Mouse (Mus musculus) natural killer cell, adult 2 months (primary cell): ENCODE data around the gene Yif1a.

Source experiments
- DNase-seq, 2 experiments: peaks; one replicate each; pipeline ENCODE4 v3.0.0; 2022; ENCODE audit warnings: low spot score in 2 of 2

The Yif1a gene

DNA sequence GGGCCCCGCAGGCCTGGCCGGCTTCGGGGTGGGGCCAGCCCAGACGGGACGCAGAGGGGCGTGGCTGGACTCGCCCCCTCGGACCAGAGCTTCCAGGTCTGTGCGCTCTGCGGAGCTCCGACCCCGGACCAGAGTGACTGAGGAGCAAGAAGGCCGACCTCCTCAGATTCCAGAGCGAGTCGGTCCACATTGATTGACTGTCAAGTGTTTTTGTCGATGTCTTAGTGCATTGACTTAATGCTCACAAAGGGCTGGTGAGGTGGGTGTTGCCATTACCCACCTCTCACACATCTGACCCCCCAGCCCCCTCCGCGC lies 30.0 kb downstream of the Yif1a start, which contains the start of gene Klc2:
Gene Klc2 (minus strand): TSS at position 177 of the 315 bp plus-strand sequence.
- DNase-seq, result no peak

DNA sequence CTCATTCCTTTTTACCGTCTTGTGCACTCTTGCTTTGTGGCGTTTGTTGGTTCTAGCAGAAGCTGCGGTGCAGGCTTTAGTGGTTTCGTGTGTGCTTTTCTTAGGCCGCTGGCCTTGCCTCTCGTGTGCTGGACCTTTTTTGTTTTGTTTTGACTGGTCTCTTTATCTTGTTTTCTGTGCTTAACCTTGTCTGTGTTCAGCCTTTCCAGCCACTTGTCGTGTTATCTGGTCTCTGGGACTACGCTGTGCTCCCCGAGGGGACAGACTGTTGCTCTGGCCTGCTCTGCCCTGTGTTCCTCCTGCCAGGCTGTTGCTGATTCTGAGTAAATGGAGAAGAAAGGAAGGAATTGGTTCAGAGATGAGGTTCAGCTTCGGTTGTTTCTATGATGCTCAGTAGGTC lies 34.2 kb downstream of the Yif1a start:
- DNase-seq, result no peak

DNA sequence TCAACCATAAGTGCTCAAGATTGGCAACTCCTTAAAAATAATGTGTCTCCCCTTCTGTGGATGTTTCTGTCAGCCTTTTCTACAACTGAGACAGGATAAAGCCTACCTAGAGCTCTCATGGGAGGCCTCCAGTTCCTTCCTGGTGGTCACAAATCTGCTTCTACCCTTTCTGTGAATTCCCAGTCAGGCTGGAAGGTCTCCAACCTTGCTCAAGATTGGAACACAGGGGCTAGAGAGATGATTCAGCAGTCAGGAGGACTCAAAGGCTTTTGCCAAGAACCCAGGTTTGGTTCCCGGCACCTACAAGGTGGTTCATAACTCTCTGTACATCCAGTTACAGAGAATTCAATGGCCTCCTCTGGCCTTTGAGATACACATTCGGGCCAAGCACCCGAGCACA lies 34.9 kb downstream of the Yif1a start:
- no peak for DNase-seq

DNA sequence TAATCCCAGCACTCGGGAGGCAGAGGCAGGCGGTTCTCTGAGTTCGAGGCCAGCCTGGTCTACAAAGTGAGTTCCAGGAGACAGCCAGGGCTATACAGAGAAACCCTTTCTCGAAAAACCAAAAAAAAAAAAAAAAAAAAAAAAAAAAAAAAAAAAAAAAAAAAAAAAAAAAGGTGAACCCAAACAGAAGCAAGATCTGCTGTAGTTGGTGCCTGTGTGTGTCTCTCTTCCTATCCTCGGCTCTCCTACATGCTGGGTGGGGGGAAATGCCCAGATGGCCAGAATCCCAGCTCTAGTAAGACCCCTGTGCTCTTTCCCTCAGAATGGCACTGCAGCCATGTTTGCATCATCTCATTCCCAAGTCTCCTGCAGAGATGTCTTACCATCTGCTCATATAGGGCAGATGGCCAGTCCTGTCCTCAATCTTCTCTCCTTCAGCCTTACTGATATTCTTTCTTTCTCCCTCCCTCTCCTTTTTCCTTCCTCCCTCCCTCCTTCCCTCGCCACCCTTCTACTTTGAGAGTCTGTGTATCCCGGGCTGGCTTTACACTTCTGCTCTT lies 35.8 kb downstream of the Yif1a start:
- DNase-seq, result no peak

DNA sequence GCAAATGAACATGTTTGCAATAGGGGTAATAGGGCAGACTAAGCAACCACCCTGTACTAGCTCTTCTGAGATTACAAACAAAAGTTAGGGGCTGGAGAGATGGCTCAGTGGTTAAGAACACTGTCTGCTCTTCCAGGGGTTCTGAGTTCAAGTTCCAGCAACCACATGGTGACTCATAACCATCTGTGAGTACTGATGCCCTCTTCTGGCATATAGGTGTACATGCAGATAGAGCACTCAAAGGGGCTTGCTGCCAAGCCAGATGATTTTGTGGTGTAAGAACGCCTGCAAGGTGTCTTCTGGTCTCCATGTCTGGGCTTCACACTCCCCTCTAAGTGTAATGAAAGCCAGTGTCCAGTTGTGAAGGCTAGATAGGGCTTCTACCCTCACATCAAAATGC lies 41.4 kb downstream of the Yif1a start:
- DNase-seq, result no peak

DNA sequence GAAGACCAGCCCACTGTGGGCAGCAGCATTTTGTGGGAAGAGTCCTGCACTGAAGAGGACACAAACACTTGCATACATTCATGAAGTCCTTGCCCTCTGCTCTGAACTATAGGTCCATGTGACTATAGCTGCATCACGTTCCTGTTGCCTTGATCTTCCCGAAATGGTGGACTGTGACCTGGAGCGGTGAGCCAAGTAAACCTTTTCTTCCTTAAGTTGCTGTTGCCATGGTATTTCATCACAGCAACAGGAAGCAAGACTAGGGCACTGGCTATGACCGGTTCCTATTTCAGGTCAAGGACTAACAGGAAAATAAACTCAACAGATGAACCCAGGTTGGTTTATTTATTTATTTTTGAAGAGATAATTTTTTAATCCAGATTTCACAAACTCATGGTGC lies 42.9 kb downstream of the Yif1a start:
- no peak for DNase-seq

DNA sequence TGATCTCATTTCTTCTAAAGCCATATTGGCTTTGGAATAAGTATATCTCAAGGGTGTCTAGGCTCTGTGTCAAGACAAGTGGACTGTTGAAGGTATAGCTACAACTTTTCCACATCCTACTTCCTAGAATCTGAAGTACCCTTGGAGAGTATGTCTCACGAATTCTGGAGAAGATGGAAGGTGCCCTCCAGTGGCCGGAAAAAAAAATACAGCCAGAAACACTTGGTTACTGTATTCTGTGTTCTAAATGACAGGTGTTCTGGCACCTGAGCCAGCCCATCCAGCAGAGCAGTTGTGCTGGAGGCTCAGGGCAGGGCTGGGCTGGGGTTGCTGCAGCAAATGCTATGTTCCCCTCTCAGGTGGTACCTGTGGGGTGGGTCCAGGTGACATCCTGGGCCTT lies 51.3 kb downstream of the Yif1a start:
- peak in 1 of 2 experiments; percentile 25 for DNase-seq
